In the genomic region with DNA sequence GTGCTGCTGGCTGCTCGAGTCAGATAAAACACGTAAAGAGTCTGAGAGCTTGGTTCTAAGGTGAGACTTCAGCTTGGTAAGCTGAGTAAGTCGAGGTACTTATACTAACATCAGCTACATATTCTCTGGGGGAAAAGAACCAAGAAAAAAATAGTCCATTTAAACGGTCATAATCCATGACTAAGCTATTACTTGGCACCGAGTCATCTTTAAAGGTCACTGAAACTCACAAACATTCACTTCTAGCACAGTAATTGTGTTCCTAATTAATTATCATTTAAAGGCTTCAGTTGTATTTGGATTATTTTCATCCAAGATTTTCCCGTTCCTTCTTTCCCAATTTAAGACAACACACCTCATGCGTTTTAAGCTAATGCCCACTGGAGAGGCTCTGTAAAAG, we compare ENCODE assay signal across 22 mouse cellular contexts. TPM values are rescaled to one million over a fixed set of nuclear protein-coding genes. Genes with fewer than 3 reads are reported as not detected.
DNase-seq lines count a peak whose midpoint lies in the region; ATAC-seq lines count a peak whose summit lies in the region.
"Had no signal": no experiment of that assay in that cellular context is flagged by ENCODE, and none has a peak within 500 bp of the region (broad histone marks: within the 10 kb centered on the region; RNA-seq: fewer than 3 reads in every experiment).

No protein-coding gene starts in this region.

- peak; percentile 6 for DNase-seq in adrenal gland, adult 2 months
- no peak for DNase-seq in adrenal gland, postnatal 36 days
- peak; percentile 70 for DNase-seq in 3T3-L1 (ENCODE audit: low read depth, low spot score)
- peak; percentile 41 for DNase-seq in adipocyte (ENCODE audit: low spot score)
- no peak for DNase-seq in thymus, postnatal 36 days
- DNase-seq: adrenal gland, adult 8-10 months; adrenal gland, postnatal 25 days; cerebellum, adult 18-20 months; cerebellum, adult 9-10 months; cerebellum, postnatal 25 days; gastrocnemius, postnatal 25 days; heart, adult 2 months; kidney, adult 2 months had no signal

- no peak for ATAC-seq in granulocyte monocyte progenitor cell, adult 5-6 weeks (replicated peaks; ENCODE audit: poor library complexity, severe bottlenecking)
- ATAC-seq: CD4-positive, CD25-positive, alpha-beta regulatory T cell, adult 4 months; forebrain, embryonic 15.5 days; intestine, postnatal 0 days; Patski had no signal

RNA-seq across cellular contexts. Expression of a gene that starts 28.4 kb away (rescaled TPM):
- total RNA-seq in adrenal gland, adult 2 months (2021) = 1 to 10 TPM; 1.1 to 1.2 TPM
- 0.08 and 0.30 TPM in 2 replicates for polyA plus RNA-seq in adrenal gland, adult 2 months (2012; rRNA removed)
- 1 to 10 TPM in 1 of 2 experiments, under 1 TPM in 1; 0.72 to 1.1 TPM for total RNA-seq in adrenal gland, postnatal 36 days (2021)
- not detected in 2 replicates for total RNA-seq in granulocyte monocyte progenitor cell, adult 5-6 weeks (2014; fragmentation: Nextera tagmentation)
- not detected in 2 replicates for total RNA-seq in granulocyte monocyte progenitor cell, adult 5-6 weeks (2017)
- total RNA-seq: common myeloid progenitor, adult 5-6 weeks; hematopoietic stem cell, adult 5-6 weeks; MEL had no signal
- polyA plus RNA-seq: CD4-positive, CD25-positive, alpha-beta regulatory T cell, adult 4 months; erythroblast, embryonic 14.5 days had no signal

Comparison
In these comparisons a context has a peak if more than half of its experiments do, and no peak if none do; other contexts are left out.
1. DNase-seq: peak in adrenal gland, adult 2 months (single experiment), 3T3-L1 (single experiment) and adipocyte (single experiment); none in adrenal gland, postnatal 36 days (0 of 2) and thymus, postnatal 36 days (0 of 2).